Mouse (Mus musculus) olfactory bulb, adult 2 months (tissue): ENCODE measurements at regions not wholly inside any gene's neighbourhood (a gene's known extent, or its start where the extent isn't known, plus 50 kb on each side); places are given as distances from the start of the nearest gene placed in this dataset.

Experiments
- CTCF ChIP-seq: fragments of 200-500 bp; IDR thresholded peaks from 2 replicates; pipeline ENCODE4 v1.5.1; 2012; ENCODE audit warnings: low read depth, mild to moderate bottlenecking, low read length, moderate library complexity; ENCODE audit not compliant: insufficient read depth
- POLR2A ChIP-seq: fragments of 200-500 bp; IDR thresholded peaks from 2 replicates; pipeline ENCODE4 v1.6.1; 2012; ENCODE audit warnings: mild to moderate bottlenecking, low read depth, low read length, moderate library complexity; ENCODE audit not compliant: insufficient read depth

DNA sequence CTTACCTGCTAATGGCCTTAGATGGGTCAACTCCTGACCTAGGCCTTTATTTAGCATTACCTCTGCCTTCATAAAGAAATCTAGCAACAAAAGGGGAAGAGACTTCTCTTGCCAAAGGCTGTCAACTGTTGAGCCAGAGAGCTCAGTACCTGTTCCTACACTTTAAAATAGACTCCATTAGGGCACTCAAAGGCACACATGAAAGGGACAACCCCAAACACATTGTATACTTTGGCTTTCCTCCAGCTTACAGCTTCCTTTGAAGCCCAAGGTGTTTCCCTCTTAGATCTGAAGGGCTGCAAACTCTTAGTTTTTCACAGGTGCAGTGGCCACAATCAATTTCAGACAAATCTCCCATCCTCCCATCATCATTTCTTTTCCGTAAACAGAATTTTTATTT, 117.0 kb upstream of the Sel1l start:
- TF ChIP-seq POLR2A = no peak
- TF ChIP-seq CTCF = no peak
